Mouse (Mus musculus) adrenal gland, adult (tissue): Measurements from ENCODE around the gene Sarm1.
"Not testable (repeated sequence)": the region's sequence is repeated elsewhere in the genome, so short reads cannot be mapped to it uniquely, and the experiment has no call there.

Experiments used
- DNase-seq, 2 experiments: peaks; one replicate each; pipeline ENCODE4 v3.0.0; 2022 to 2023; ENCODE audit warnings: low spot score in 1 of 2; ENCODE audit not compliant: inconsistent age in 2 of 2

The Sarm1 gene

DNA sequence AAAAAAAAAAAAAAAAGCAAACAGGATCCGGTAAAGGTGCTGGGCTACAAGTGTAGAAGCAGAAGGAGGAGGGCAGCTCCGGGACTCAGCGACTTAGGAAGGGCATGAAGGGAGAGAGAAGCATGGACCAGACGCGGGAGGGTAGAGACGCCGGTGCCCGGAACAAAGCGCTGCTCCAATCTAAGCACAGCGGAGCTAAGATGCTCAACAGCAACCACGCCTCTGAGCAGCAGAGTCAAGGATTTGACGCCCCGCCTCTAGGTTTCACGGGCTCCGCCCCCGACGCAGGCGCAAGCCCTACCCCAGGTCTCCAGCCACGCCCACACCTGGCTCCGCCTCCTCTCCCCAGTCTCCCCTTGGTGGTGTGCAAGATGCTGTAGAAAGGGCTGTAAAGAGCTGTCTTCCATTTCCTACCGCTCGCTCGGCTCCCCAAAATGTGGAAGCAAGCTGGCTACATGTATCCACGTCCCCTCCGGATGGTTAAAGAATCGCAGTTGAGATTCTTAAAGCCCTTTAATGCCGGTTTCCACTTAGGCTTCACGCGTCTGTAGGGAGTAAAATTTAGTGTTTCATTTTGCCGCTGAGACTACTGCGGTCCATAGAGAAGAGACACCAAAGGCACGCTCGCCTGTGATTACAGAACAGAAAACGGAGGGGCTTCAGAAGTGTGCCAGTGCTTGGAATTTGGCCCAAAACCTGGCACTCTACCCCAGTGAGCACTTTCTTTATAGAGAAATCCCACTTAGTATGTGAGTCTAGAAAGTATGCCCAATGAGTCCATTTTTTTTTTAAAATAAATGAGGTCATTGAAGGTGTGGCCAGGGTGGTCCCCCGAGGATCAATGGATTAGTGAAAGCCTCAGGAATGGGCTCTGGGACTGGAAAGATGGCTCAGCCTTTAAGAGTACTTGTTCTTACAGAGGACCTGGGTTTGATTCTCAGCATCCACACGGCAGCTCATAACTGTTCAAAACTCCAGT lies at the start of gene Sarm1:
Sarm1 (minus strand) TSS at position 211 of the 979 bp plus-strand sequence.
- DNase-seq, result peak; percentile 95 to 97

DNA sequence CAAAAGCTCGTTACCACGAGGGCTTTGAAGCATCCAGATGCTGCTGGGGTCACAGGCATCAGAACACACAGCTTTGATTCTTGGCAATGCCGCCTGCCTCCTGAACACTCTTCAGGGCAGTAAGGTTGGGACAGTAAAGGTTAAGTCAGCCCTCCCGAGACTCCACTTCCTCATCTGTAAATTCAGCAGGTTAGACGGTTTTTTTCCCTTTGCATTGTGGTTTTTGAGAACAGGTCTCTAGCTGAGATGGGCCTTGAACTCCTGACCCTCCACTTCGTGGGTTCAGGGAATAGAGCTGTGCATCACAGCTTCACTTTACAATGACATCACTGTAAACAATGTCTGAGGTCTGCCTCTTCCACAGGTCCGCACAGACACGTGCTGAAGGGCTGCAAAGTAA lies 47.6 kb upstream of the Sarm1 start:
- DNase-seq, result no peak

DNA sequence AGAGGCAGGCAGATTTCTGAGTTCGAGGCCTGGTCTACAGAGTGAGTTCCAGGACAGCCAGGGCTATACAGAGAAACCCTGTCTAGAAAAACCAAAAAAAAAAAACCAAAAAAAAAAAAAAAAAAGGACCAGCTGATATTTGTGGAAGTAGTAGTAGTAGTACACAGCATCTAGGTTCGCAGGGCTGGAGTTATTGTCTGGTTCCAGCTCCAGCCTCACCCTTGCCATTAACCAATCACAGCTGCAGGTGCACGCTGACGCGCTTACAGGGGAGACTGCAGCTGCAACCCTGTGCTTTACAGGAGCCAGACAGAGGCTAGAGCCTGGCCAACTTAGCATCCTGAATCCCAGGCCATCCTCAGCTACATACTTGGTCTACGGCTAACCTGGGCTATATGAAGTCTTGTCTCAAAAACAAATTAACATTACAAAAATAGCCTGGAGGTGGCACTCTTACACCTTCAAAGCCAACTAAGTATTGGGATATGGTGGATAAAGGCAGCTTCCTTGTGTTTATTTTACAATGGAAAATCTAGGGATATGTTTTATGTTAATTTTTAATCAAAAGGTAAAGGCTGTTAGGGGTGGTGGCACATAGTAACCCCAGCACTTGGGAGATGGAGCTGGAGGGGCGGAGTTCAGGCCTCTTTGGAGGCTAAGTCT lies 47.0 kb upstream of the Sarm1 start:
- DNase-seq, result no peak

DNA sequence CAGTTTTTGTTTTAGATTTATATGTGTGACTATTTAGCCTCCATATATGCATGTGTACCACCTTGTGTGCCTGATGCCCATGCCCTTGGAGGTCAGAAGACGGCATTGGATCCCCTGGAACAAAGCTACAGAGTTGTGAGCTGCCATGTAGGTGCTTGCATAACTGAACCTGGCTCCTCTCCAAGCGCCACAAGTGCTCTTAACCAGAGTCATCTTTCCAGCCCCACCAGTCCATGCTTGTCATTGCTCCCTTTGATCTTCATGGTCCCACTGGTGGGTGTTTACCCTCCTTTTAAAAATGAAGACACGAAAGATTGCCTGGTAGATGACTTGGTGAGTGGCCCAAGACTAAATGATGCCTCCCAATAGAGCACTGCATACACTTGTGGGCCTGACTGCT lies 42.8 kb upstream of the Sarm1 start:
- DNase-seq, result peak in 1 of 2 experiments; percentile 64

DNA sequence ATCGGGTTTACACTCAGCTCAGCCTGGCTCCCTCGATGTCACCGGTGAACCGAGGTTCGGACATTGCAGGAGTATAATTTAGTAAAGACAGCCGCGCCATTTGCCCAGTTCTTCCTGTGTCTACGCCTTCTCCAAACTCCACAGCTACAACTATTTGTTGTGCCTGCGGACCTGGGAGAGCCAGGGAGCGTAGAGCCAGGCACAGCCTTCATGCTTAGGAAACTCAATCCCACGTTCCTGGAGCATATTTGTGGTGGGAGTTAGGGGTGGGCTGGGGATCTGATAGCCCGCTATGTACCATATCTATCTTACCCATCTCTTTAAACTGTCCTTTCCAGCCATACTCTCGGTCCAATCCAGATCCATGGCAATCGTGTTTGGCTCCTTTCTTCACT lies 39.1 kb upstream of the Sarm1 start:
- DNase-seq, result no peak

DNA sequence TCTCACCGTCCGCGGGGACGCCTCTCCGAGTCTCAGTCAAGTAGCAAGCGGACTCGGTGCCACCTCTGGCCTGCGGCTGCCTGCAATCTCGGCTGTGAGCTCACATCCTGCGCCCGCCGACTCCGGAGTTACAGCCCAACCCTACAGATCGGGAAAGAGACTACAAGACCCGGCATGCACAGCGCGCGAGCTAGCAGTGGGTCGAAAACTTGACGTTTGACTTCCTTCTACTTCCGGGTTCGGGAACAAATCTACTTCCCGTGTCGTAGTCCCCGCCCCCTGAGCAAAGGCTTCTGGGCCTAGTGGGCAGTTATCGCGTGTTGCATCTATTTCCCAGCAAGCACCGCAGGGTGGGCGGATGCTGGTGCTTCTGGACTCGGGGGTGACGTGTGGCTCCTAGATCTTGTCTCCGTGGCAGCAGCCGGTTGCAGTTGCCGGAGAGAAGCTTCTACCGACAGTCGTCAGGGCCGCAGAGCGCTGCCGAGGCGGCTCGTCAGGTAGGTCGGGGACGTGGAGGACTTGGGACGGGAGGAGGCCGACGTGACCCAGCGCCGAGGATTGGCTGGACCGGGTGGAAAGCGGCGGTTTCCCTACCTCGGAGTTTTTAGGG lies 38.6 kb upstream of the Sarm1 start, which contains the start of the genes Tnfaip1 and Ift20:
Tnfaip1 (minus strand) TSS at position 253 of the 610 bp plus-strand sequence.
Ift20 (plus strand) TSS at position 282 of the 610 bp plus-strand sequence.
- peak; percentile 99 for DNase-seq

DNA sequence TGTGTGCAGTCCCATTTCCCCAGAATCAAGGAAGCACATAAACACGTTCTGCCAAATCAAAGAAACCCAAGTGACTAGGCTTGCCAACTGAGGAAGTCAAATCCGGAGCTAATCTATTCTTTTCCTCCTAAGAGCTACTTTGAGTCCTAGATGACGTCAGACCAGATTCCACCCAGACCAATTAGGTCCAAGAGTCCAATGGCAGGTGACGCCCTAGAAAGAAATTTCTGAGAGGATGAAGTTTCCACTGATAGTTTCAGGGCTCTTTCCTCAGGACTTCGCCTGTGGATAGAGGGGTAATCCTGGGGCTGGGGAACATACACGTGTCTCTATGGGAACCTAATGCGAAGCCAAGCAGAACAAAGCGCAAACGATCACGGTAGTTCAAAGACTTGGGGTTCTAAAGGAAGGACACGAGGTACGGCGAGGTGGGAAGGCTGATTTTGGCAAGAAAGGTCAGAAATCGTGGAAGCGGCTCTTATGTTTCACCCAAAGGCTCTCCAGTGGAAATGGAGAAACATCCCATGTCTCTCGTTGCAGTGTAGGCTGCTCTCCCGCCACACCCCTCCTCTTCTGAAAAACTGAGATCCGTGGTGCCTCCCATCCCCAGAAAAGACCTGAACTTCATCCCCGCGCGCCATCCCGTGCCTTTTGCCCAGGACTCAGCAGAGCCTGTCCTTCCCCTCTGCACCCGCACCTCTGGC lies 38.0 kb upstream of the Sarm1 start:
- DNase-seq, result peak; percentile 54 to 85

DNA sequence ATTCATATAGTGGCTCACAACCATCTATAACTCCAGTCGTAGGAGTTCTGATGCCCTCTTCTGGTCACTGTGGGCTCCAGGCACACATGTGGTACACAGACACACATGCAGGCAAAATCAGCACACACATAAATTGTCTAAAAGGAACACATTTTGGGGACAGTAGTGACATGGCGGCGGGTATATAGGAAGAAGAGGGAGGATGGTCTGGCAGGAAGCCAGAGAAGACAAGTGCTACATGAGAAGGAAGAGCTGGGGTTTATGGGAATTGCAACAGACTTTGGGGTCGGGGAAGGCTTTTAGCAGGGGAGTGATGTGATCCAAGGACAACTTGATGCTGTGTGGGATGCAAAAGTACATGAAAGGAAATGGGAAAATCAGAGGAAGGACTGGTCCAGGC lies 37.0 kb upstream of the Sarm1 start:
- DNase-seq, result peak in 1 of 2 experiments; percentile 55

DNA sequence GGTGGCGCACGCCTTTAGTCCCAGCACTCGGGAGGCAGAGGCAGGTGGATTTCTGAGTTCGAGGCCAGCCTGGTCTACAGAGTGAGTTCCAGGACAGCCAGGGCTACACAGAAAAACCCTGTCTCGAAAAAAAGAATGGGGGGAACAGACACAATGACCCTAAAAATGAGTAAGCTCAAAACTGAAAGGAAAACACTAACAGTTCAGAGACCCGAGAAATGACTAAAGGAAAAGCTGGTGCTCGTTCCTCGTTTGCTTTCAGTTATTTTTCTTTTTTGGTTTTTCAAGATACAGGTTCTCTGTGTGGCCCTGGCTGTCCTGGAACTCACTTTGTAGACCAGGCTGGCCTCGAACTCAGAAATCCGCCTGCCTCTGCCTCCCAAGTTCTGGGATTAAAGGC lies 34.0 kb upstream of the Sarm1 start:
- not testable (repeated sequence) for DNase-seq

DNA sequence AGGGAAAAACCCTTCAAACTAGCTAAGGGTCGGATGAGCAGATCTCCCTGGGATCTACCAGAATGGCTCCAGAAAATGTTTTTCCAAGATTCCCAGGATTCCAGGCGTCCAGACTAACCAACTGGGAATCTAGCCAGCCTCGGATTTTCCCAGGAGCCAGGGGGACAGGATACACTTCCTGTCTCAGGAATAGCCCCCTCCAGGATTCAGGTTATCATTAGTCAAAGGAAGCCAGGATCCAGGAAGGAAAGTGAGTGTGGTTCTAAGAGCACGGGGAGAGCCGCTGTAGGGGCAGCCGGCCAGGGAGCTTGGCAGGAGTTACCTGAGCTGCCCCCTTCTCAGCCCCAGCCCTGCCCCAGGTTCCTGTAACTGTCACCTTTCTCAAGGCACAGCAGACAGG lies 33.5 kb upstream of the Sarm1 start:
- peak; percentile 51 to 75 for DNase-seq

DNA sequence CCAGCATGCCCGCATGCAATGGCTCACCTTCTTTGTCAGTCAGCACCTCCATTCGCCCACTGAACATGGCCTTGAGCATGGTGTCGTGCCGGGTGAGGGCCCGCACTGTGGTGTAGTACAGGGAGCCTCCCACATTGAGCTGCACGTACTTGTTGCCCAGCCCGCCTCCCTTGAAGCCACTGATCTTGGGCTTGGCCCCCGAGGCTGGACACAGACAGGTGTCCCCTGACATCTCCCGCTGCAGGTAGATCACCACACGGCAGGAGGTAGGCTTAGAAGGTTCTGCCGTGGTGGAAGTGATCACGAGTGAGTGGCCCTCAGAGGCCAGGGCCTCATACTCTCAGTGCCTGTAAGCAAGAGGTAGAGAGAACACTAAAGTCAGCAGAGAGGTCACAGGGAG lies 32.4 kb upstream of the Sarm1 start:
- no peak for DNase-seq

DNA sequence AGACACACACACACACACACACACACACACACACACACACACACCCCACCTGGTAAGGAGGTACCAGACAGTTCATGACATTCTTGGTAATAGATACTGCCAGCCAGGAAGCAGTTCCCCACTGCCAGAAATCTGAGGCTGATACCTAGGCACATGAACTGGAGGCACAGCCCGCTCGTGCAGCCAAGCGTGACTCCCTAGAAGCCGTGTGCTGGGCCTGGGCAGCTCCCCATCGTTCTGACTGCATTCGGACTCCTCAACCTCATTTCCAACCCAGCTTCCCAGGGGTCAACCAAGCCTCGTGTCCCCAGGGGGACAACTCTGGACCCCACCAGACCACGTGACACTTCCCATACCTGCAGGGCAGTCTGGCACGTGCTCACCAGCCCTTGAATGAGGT lies 31.2 kb upstream of the Sarm1 start:
- DNase-seq, result no peak

DNA sequence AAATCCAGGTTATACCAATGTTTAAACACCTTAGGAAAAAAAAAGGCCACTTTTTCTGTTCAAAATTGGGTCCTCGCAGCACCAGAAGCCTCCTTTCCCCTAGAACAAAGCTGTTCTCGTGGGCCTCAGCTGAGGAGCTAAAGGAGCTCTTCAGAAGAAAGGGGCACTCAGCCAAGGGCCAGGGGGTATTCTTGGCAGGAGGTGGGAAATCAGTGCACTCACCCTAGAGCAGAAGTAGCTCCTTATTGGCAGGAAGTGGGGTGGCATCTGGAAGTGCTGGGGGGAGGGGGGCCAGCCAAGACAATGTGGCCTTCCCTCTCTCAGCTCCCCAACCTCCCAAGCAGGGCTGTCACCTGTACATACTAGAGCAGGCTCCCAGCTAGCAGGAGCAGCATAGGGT lies 27.3 kb upstream of the Sarm1 start:
- DNase-seq, result no peak

DNA sequence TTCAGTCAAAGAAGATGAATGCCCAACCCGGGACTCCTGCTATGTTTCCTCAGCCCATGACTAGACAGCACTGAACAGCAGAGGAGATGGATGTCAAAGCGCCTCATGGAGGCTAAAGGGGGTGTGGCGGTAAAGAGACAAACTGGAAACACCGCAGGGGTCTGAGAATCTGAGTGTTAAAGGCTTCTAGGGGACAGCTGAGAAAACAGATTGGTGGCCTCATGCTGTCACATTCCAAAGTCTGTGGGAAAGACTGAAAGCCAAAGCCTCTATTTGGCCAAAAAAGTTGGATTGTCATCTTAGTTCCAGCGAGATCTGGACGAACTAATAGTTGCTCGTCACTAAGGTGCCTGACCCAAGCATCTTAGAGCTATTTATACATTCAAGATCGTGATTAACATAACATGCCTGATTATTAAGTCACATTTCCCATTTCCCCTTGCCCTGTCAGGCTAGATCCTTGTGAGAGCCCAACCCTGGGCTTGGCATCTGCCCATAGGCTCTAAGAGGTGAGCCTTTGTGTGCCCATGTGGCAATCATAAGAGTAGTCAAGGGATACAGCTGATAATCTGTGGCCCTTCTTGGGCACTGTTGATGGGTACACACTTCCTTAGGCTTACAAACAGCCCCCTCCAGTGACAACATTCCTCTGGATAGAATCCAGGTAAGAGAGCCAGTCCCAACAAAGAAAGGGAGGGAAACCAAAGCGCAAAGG lies 25.8 kb upstream of the Sarm1 start:
- DNase-seq, result no peak

DNA sequence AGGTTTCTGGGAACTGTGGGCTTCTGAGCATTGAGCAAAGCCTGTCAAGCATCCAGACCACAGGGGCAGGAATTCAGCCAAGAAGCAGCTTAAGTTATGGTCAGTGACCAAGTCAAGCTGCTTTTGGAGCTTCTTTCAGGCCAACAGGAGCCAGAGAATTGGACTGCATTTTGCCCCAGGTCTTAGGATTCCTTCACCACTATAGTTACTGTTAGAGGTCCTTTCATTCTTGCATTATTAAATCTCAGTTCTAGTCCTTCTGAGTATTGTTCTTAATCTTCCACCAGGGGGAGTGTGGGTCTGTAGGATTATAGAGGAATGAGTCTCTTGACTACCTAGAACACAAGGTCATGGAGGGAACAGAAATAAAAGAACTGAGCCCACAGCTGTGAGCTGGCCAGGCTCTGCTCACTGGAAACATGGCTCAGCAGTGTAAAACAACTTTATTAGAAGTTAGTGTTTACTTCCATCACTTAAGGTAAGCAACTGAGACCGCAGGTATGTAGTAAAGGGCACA lies 25.0 kb upstream of the Sarm1 start:
- DNase-seq, result peak in 1 of 2 experiments; percentile 66

DNA sequence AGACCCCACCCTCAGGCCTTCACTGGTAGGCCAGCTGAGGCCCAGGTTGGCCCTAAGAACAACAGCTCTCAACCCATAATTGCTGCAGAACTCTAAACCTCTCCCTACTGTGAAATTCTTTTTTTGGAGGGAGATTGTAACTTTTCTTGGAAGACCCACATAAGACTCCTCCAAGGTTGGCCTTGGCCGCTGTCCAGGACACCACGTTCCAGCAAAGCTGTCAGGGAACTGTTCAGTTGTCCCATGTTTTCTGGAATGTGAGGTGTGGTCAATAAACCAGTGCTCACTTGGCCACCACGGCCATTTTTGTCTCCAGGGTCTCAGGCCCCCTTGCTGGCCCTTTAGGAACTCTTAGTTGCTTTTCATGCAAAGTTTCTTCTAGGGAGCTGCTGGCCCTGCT lies 24.3 kb upstream of the Sarm1 start:
- no peak for DNase-seq

DNA sequence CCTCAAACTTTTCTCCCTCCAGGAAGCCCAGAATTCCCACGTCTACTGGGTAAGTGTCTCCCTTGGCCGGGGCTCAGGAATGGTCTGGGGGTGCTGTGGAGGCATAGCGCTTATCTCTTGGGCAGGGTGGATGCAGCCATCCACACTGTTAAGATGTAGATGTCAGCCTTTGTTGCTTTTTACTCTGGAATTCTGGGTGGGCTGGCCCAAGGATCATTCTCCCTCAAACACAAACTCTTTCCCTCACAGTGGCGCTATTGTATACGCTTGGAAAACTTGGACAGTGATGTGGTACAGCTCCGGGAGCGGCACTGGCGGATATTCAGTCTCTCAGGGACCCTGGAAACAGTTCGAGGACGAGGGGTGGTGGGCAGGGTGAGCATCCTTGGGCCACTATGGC lies 21.4 kb upstream of the Sarm1 start:
- no peak for DNase-seq

DNA sequence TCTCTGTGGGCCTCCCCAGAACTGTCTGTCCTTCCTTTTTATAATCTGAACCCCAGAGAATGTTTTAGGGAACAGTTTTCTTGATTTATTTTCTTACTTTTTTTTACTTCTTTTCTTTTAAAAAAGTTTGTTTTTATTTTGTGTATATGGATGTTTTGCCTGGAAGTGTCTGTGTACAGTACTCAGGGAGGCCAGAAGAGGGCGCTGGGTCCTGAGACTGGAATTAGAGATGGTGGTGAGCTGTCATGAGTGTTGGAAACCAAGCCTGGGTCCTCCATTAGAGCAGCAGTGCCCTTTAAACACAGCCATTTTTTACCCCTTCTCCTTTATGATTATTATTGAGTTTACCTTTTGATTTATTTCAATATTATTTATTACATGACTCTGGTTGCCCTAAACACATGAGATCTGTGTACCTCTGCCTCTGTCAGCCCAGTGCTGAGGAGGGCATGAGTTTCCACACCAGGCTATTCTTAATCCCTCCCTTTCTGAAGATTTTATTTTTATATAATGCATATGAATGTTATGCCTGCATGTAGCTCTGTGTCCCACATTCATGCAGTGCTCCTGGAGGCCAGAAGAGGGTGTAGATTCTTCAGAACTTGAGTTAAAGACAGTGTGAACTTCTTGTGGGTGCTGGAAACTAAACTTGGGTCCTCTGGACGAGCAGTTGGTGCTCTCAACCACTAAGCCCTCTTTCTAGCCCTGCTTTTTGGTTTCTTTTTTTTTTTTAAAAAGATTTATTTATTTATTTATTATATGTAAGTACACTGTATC lies 18.2 kb upstream of the Sarm1 start:
- DNase-seq, result no peak

DNA sequence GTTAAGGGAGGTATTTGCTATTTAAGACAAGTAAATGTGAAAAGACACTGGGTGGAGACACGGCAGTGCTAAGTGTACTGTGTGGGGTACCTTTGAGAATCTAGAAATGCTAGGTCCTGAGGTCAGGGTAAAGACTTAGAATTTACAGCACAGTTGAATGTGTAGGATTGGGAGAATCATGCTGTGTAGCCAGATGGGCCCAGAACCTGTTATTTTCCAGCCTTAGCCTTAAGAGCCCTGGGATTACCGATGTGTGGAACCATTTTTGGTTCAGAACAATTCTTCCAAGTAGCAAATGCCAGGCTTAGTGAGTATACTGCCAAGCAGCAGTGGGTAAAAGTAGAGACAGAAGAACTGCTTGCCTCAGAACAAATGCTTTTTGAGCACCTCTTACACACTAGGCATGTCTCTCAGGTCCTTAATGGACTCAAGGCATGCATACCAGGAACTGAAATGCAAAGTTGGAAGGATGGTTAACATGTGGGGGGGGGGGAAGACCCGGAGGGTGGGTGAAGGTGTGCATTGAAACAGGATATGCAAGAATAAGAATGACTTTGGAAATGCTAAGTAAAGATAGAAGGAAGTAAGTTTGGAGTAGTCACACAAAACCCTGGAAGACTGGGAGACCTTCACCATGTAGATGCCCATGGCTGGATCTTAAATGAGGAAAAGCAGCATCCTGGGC lies 15.7 kb upstream of the Sarm1 start:
- no peak for DNase-seq
